Mouse (Mus musculus): ENCODE measurements around the gene Nt5c3b.

- TF ChIP-seq MYOD1 (IDR thresholded peaks at IDR 0.05; ENCODE audit: control insufficient read depth, insufficient read length, low read depth) (no peak), CTCF (IDR thresholded peaks at IDR 0.05; ENCODE audit: control insufficient read depth, insufficient read depth, insufficient read length) (no peak), FOSL1 (IDR thresholded peaks at IDR 0.05; ENCODE audit: insufficient read depth, low read length, poor library complexity, severe bottlenecking) (no peak), MAX (IDR thresholded peaks at IDR 0.05) (no peak), CEBPB (IDR thresholded peaks at IDR 0.05; ENCODE audit: low read depth) (no peak)
Observed at GRCm38 (mm10) chr11:100378446-100378845, 63.2 kb downstream of the Nt5c3b start.
